Mouse (Mus musculus): ENCODE measurements around the gene Cyp4a12a. TPM values are rescaled to one million over a fixed set of nuclear protein-coding genes. Genes with fewer than 3 reads are reported as not detected.
"Not testable (repeated sequence)": the region's sequence is repeated elsewhere in the genome, so short reads cannot be mapped to it uniquely, and the experiment has no call there.

Gene Cyp4a12a
- total RNA-seq (2014; fragmentation: Nextera tagmentation) (not detected in 2 replicates), total RNA-seq (2017) (0.06 TPM in 1 of 2 replicates, not detected in the other), polyA plus RNA-seq (2012) (not detected in 2 replicates)

GRCm38 (mm10) chr4:115298746-115299145 is at the start of gene Cyp4a12a:
Gene Cyp4a12a (plus strand): TSS chr4:115299046.
- not testable (repeated sequence) for H3K4me1 ChIP-seq (ENCODE audit: insufficient read depth, low read depth, low read length); H3K9me3 ChIP-seq (replicated peaks); H3K36me3 ChIP-seq (replicated peaks); ATAC-seq (ENCODE audit: extremely low read depth, insufficient number of reproducible peaks, low FRiP score, poor library complexity, severe bottlenecking); H3K27me3 ChIP-seq (ENCODE audit: insufficient read depth, low read length); DNase-seq (ENCODE audit: low spot score); H3K4me3 ChIP-seq (ENCODE audit: low read depth, low read length)

GRCm38 (mm10) chr4:115264687-115265569 is 33.9 kb upstream of the Cyp4a12a start:
- H3K27me3 ChIP-seq (ENCODE audit: insufficient read depth, low read length); H3K4me3 ChIP-seq (ENCODE audit: low read depth, low read length); H3K36me3 ChIP-seq (replicated peaks); ATAC-seq (ENCODE audit: extremely low read depth, insufficient number of reproducible peaks, low FRiP score, poor library complexity, severe bottlenecking); H3K4me1 ChIP-seq (ENCODE audit: insufficient read depth, low read depth, low read length); DNase-seq (ENCODE audit: low spot score); H3K9me3 ChIP-seq (replicated peaks): not testable (repeated sequence)

GRCm38 (mm10) chr4:115278215-115278982 is 20.4 kb upstream of the Cyp4a12a start:
- H3K36me3 ChIP-seq (replicated peaks); H3K4me1 ChIP-seq (ENCODE audit: insufficient read depth, low read depth, low read length); H3K4me3 ChIP-seq (ENCODE audit: low read depth, low read length); DNase-seq (ENCODE audit: low spot score); ATAC-seq (ENCODE audit: extremely low read depth, insufficient number of reproducible peaks, low FRiP score, poor library complexity, severe bottlenecking); H3K27me3 ChIP-seq (ENCODE audit: insufficient read depth, low read length); H3K9me3 ChIP-seq (replicated peaks): not testable (repeated sequence)

- Histone ChIP-seq H3K4me1 (ENCODE audit: insufficient read depth, low read depth, low read length) (no peaks in the 10 kb centered on the region), H3K9me3 (replicated peaks) (no peaks in the 10 kb centered on the region), H3K36me3 (replicated peaks) (no peaks in the 10 kb centered on the region), H3K4me3 (ENCODE audit: low read depth, low read length) (no peak overlapping the region), H3K27me3 (ENCODE audit: insufficient read depth, low read length) (no peaks in the 10 kb centered on the region)
- TF ChIP-seq POLR2AphosphoS5 (IDR thresholded peaks at IDR 0.05; ENCODE audit: insufficient replicate concordance, low read depth, low read length), result no peak
- no peak for TF ChIP-seq TAL1 (conservative IDR thresholded peaks at IDR 0.05; ENCODE audit: low read depth, low read length)
- no peak for TF ChIP-seq GATA2 (IDR thresholded peaks at IDR 0.05; ENCODE audit: borderline replicate concordance, low read depth, low read length)
- TF ChIP-seq CTCF (IDR thresholded peaks at IDR 0.05; ENCODE audit: low read depth, low read length), result no peak
- TF ChIP-seq GATA1 (IDR thresholded peaks at IDR 0.05; ENCODE audit: borderline replicate concordance, low read length), result no peak
- DNase-seq (ENCODE audit: low spot score) (no peak), ATAC-seq (ENCODE audit: extremely low read depth, insufficient number of reproducible peaks, low FRiP score, poor library complexity, severe bottlenecking) (no peak)
Measured at GRCm38 (mm10) chr4:115280342-115280741, 18.5 kb upstream of the Cyp4a12a start.

GRCm38 (mm10) chr4:115280779-115281178 is 18.1 kb upstream of the Cyp4a12a start:
- not testable (repeated sequence) for H3K27me3 ChIP-seq (ENCODE audit: insufficient read depth, low read length); DNase-seq (ENCODE audit: low spot score); H3K4me1 ChIP-seq (ENCODE audit: insufficient read depth, low read depth, low read length); ATAC-seq (ENCODE audit: extremely low read depth, insufficient number of reproducible peaks, low FRiP score, poor library complexity, severe bottlenecking); H3K36me3 ChIP-seq (replicated peaks); H3K9me3 ChIP-seq (replicated peaks); H3K4me3 ChIP-seq (ENCODE audit: low read depth, low read length)

- H3K4me3 ChIP-seq (ENCODE audit: low read depth, low read length); ATAC-seq (ENCODE audit: extremely low read depth, insufficient number of reproducible peaks, low FRiP score, poor library complexity, severe bottlenecking); DNase-seq (ENCODE audit: low spot score); H3K9me3 ChIP-seq (replicated peaks); H3K4me1 ChIP-seq (ENCODE audit: insufficient read depth, low read depth, low read length); H3K27me3 ChIP-seq (ENCODE audit: insufficient read depth, low read length); H3K36me3 ChIP-seq (replicated peaks): not testable (repeated sequence)
Measured at GRCm38 (mm10) chr4:115281231-115281767, 17.5 kb upstream of the Cyp4a12a start.

GRCm38 (mm10) chr4:115325722-115326121 is 26.9 kb downstream of the Cyp4a12a start:
- H3K36me3 ChIP-seq (replicated peaks); H3K4me1 ChIP-seq (ENCODE audit: insufficient read depth, low read depth, low read length); DNase-seq (ENCODE audit: low spot score); H3K27me3 ChIP-seq (ENCODE audit: insufficient read depth, low read length); H3K4me3 ChIP-seq (ENCODE audit: low read depth, low read length); ATAC-seq (ENCODE audit: extremely low read depth, insufficient number of reproducible peaks, low FRiP score, poor library complexity, severe bottlenecking); H3K9me3 ChIP-seq (replicated peaks): not testable (repeated sequence)

- H3K4me3 ChIP-seq (ENCODE audit: low read depth, low read length); H3K27me3 ChIP-seq (ENCODE audit: insufficient read depth, low read length); DNase-seq (ENCODE audit: low spot score); ATAC-seq (ENCODE audit: extremely low read depth, insufficient number of reproducible peaks, low FRiP score, poor library complexity, severe bottlenecking); H3K36me3 ChIP-seq (replicated peaks); H3K4me1 ChIP-seq (ENCODE audit: insufficient read depth, low read depth, low read length); H3K9me3 ChIP-seq (replicated peaks): not testable (repeated sequence)
Measured at GRCm38 (mm10) chr4:115365624-115366023, 66.8 kb downstream of the Cyp4a12a start.

GRCm38 (mm10) chr4:115368067-115368466 is 69.2 kb downstream of the Cyp4a12a start:
- H3K4me1 ChIP-seq (ENCODE audit: insufficient read depth, low read depth, low read length); H3K4me3 ChIP-seq (ENCODE audit: low read depth, low read length); ATAC-seq (ENCODE audit: extremely low read depth, insufficient number of reproducible peaks, low FRiP score, poor library complexity, severe bottlenecking); DNase-seq (ENCODE audit: low spot score); H3K9me3 ChIP-seq (replicated peaks); H3K27me3 ChIP-seq (ENCODE audit: insufficient read depth, low read length); H3K36me3 ChIP-seq (replicated peaks): not testable (repeated sequence)

Data from G1E (cell line).